ENCODE assay signal across 26 mouse cellular contexts in the genomic region with DNA sequence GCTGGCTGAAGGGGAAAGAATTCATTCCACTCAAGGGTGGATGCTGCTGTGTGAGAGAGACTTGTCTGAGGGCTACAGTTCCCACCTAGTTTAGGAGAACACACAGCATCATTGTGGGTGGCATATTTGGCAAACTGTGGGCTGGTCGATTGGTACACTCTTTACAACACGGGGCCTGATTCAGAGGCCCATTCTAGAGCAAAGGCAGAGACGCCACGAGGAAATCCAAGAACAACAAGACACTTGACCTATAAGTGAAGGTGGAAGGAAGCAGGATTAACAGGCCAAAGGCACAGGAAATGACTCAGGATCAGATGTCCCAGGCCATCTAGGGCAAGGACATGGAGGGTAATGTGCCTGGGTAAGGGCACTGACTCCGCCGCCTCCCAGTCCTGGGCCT. TPM values are rescaled to one million over a fixed set of nuclear protein-coding genes. Genes with fewer than 3 reads are reported as not detected.
DNase-seq lines count a peak whose midpoint lies in the region; ATAC-seq and TF ChIP-seq lines count a peak whose summit lies in the region.
"Had no signal": no experiment of that assay in that cellular context is flagged by ENCODE, and none has a peak within 500 bp of the region (broad histone marks: within the 10 kb centered on the region; RNA-seq: fewer than 3 reads in every experiment).

No protein-coding gene starts in this region.

- TF ChIP-seq POLR2A in embryonic fibroblast, embryonic 13.5 days (IDR thresholded peaks at IDR 0.05; ENCODE audit: low read depth, low read length): no peak

- no peak overlapping the region for H3K27ac ChIP-seq in kidney, postnatal 0 days
- no peak overlapping the region for H3K27ac ChIP-seq in kidney, embryonic 16.5 days (ENCODE audit: low read length)
- H3K27ac ChIP-seq in embryonic fibroblast, embryonic 13.5 days (ENCODE audit: insufficient read depth, low read length): peak overlapping the region; percentile 50
- H3K27ac ChIP-seq: forebrain, embryonic 15.5 days; hindbrain, embryonic 12.5 days; intestine, embryonic 15.5 days; midbrain, embryonic 12.5 days; stomach, embryonic 15.5 days had no signal

- intact Hi-C loops in heart, postnatal 14 days (cut with DNase I): loop anchor here (5.0 kb wide), 1 partner anchor 58 kb away; a partner anchor contains a TSS

- no peak for TF ChIP-seq CTCF in kidney, postnatal 0 days (IDR thresholded peaks at IDR 0.05; ENCODE audit: low read depth)
- TF ChIP-seq CTCF in embryonic fibroblast, embryonic 13.5 days (IDR thresholded peaks at IDR 0.05; ENCODE audit: borderline replicate concordance, insufficient read depth, low read length): no peak

- no peak overlapping the region for H3K4me2 ChIP-seq in kidney, postnatal 0 days (ENCODE audit: low read length)
- no peak overlapping the region for H3K4me2 ChIP-seq in kidney, embryonic 16.5 days (replicated peaks; ENCODE audit: low read depth, low read length)
- H3K4me2 ChIP-seq: forebrain, embryonic 15.5 days; hindbrain, embryonic 12.5 days; intestine, embryonic 15.5 days; liver, embryonic 11.5 days; midbrain, embryonic 12.5 days; stomach, embryonic 15.5 days had no signal

- no peak for ATAC-seq in kidney, postnatal 0 days (replicated peaks; ENCODE audit: low FRiP score, low read depth)
- no peak for ATAC-seq in kidney, embryonic 16.5 days (ENCODE audit: low FRiP score, low TSS enrichment)
- ATAC-seq: CD4-positive, CD25-positive, alpha-beta regulatory T cell, adult 4 months; forebrain, embryonic 15.5 days; intestine, embryonic 15.5 days had no signal

- H3K36me3 ChIP-seq in kidney, postnatal 0 days (ENCODE audit: insufficient read depth, low read length): no peaks in the 10 kb centered on the region
- no peaks in the 10 kb centered on the region for H3K36me3 ChIP-seq in kidney, embryonic 16.5 days (ENCODE audit: insufficient read depth, low read length)
- H3K36me3 ChIP-seq: forebrain, embryonic 15.5 days; hindbrain, embryonic 12.5 days; intestine, embryonic 15.5 days; midbrain, embryonic 12.5 days; stomach, embryonic 15.5 days had no signal

- peak; percentile 52 to 73 for DNase-seq in heart, adult 18-20 months
- DNase-seq in heart, postnatal 14 days: no peak
- DNase-seq in kidney, postnatal 0 days (ENCODE audit: low spot score): peak; percentile 29
- DNase-seq in 3T3-L1 (ENCODE audit: low read depth, low spot score): peak; percentile 35
- DNase-seq in urinary bladder, postnatal 36 days (ENCODE audit: low spot score in 2 of 2): no peak
- DNase-seq in urinary bladder, postnatal 10 days (ENCODE audit: low spot score): no peak
- DNase-seq: adrenal gland, postnatal 10 days; cerebellum, adult 9-10 months; embryo, embryonic 11 days; spleen, adult 18-20 months had no signal

- no peak overlapping the region for H3K9ac ChIP-seq in kidney, postnatal 0 days (ENCODE audit: low read depth, low read length)
- no peak overlapping the region for H3K9ac ChIP-seq in kidney, embryonic 16.5 days (replicated peaks; ENCODE audit: low read length)
- H3K9ac ChIP-seq: forebrain, embryonic 15.5 days; hindbrain, embryonic 12.5 days; intestine, embryonic 15.5 days; midbrain, embryonic 12.5 days; stomach, embryonic 15.5 days had no signal

- 0 out of 2 replicates have a peak, but pooled peaks cover 6% of the 10 kb centered on the region for H3K4me1 ChIP-seq in kidney, postnatal 0 days (replicated peaks; ENCODE audit: insufficient read depth, low read length)
- H3K4me1 ChIP-seq in kidney, embryonic 16.5 days (ENCODE audit: insufficient read depth, low read length): peaks cover 18% of the 10 kb centered on the region; the same call in 1 of the 2 replicates
- H3K4me1 ChIP-seq in embryonic fibroblast, embryonic 13.5 days (ENCODE audit: control insufficient read depth, insufficient read depth, low read length): peaks cover 19% of the 10 kb centered on the region; the same call in 1 of the 2 replicates
- H3K4me1 ChIP-seq: midbrain, embryonic 12.5 days had no signal

- 55% methylated on average over 6 of the region's 6 CpGs for WGBS in kidney, postnatal 0 days
- 39% methylated on average over 6 of the region's 6 CpGs for WGBS in kidney, embryonic 16.5 days

- no peaks in the 10 kb centered on the region for H3K9me3 ChIP-seq in kidney, postnatal 0 days (replicated peaks; ENCODE audit: low read length)
- no peaks in the 10 kb centered on the region for H3K9me3 ChIP-seq in kidney, embryonic 16.5 days (ENCODE audit: low read length)
- H3K9me3 ChIP-seq: forebrain, embryonic 15.5 days; hindbrain, embryonic 12.5 days; intestine, embryonic 15.5 days; midbrain, embryonic 12.5 days; stomach, embryonic 15.5 days had no signal

- H3K4me3 ChIP-seq in kidney, postnatal 0 days (replicated peaks; ENCODE audit: low read depth, low read length): no peak overlapping the region
- H3K4me3 ChIP-seq in kidney, embryonic 16.5 days (ENCODE audit: low read length): no peak overlapping the region
- H3K4me3 ChIP-seq in embryonic fibroblast, embryonic 13.5 days (ENCODE audit: insufficient read depth, low read length): no peak overlapping the region
- H3K4me3 ChIP-seq: forebrain, embryonic 15.5 days; hindbrain, embryonic 12.5 days; intestine, embryonic 15.5 days; midbrain, embryonic 12.5 days; myocyte; stomach, embryonic 15.5 days had no signal

- no peaks in the 10 kb centered on the region for H3K27me3 ChIP-seq in kidney, postnatal 0 days (ENCODE audit: insufficient read depth, low read length)
- H3K27me3 ChIP-seq in kidney, embryonic 16.5 days (ENCODE audit: insufficient read depth, low read length): no peaks in the 10 kb centered on the region
- H3K27me3 ChIP-seq: forebrain, embryonic 15.5 days; hindbrain, embryonic 12.5 days; intestine, embryonic 15.5 days; stomach, embryonic 15.5 days had no signal

RNA-seq across cellular contexts. Expression of a gene that starts 14.5 kb away (rescaled TPM):
- total RNA-seq in heart, adult 18-20 months (2021): 1 to 10 TPM; 1.1 to 1.5 TPM
- under 1 TPM; 0.41 to 0.86 TPM for total RNA-seq in heart, postnatal 14 days (2021)
- polyA plus RNA-seq in kidney, postnatal 0 days (2015; fragmentation: Nextera tagmentation; extraction: Ambion mirVana): 0.34 and 0.93 TPM in 2 replicates
- polyA plus RNA-seq in kidney, embryonic 16.5 days (2015; fragmentation: Nextera tagmentation; extraction: Ambion mirVana): 0.26 and 0.82 TPM in 2 replicates
- polyA plus RNA-seq in embryonic fibroblast, embryonic 13.5 days (2011; ENCODE audit: insufficient read length, low read depth, missing spikeins): 0.18 and 0.19 TPM in 2 replicates
- total RNA-seq: MEL had no signal
- polyA plus RNA-seq: CD4-positive, CD25-positive, alpha-beta regulatory T cell, adult 4 months; liver, embryonic 11.5 days had no signal

RNA-seq across cellular contexts. Expression of a gene that starts 52.5 kb away (rescaled TPM):
- not detected for total RNA-seq in heart, adult 18-20 months (2021)
- total RNA-seq in heart, postnatal 14 days (2021): not detected
- not detected in 2 replicates for polyA plus RNA-seq in kidney, postnatal 0 days (2015; fragmentation: Nextera tagmentation; extraction: Ambion mirVana)
- polyA plus RNA-seq in kidney, embryonic 16.5 days (2015; fragmentation: Nextera tagmentation; extraction: Ambion mirVana): not detected in 2 replicates
- not detected in 2 replicates for polyA plus RNA-seq in embryonic fibroblast, embryonic 13.5 days (2011; ENCODE audit: insufficient read length, low read depth, missing spikeins)
- total RNA-seq: adrenal gland, postnatal 10 days; gastrocnemius, postnatal 36 days; layer of hippocampus, adult 18-20 months; left cerebral cortex, adult 8-10 months; MEL had no signal
- polyA plus RNA-seq: CD4-positive, CD25-positive, alpha-beta regulatory T cell, adult 4 months; forebrain, embryonic 15.5 days; hindbrain, embryonic 12.5 days; intestine, embryonic 15.5 days; liver, embryonic 11.5 days; lung, embryonic 16.5 days; midbrain, embryonic 12.5 days; myocyte; stomach, embryonic 15.5 days; thymus, postnatal 0 days had no signal

RNA-seq across cellular contexts. Expression of a gene that starts 56.6 kb away (rescaled TPM):
- total RNA-seq in heart, adult 18-20 months (2021): 10 to 100 TPM; 20.8 to 25.6 TPM
- 100 to 1,000 TPM in 1 of 2 experiments, 10 to 100 TPM in 1; 90.3 to 105 TPM for total RNA-seq in heart, postnatal 14 days (2021)
- polyA plus RNA-seq in kidney, postnatal 0 days (2015; fragmentation: Nextera tagmentation; extraction: Ambion mirVana): 19.9 and 24.3 TPM in 2 replicates
- polyA plus RNA-seq in kidney, embryonic 16.5 days (2015; fragmentation: Nextera tagmentation; extraction: Ambion mirVana): 34.6 and 43.1 TPM in 2 replicates
- 591 and 749 TPM in 2 replicates for polyA plus RNA-seq in embryonic fibroblast, embryonic 13.5 days (2011; ENCODE audit: insufficient read length, low read depth, missing spikeins)
- total RNA-seq: MEL had no signal
- polyA plus RNA-seq: CD4-positive, CD25-positive, alpha-beta regulatory T cell, adult 4 months had no signal

Comparison
In these comparisons a context has a peak if more than half of its experiments do, and no peak if none do; other contexts are left out.
1. DNase-seq: peak in heart, adult 18-20 months (2 of 2), kidney, postnatal 0 days (single experiment) and 3T3-L1 (single experiment); none in heart, postnatal 14 days (0 of 2), urinary bladder, postnatal 36 days (0 of 2) and urinary bladder, postnatal 10 days (single experiment).
2. RNA of a gene that starts 56.6 kb away (polyA plus RNA-seq): 591 to 749 TPM in embryonic fibroblast, embryonic 13.5 days; 34.6 to 43.1 TPM in kidney, embryonic 16.5 days and 19.9 to 24.3 TPM in kidney, postnatal 0 days; every median in the first group is over 10 times any median in the second.